Mouse (Mus musculus) hindbrain, postnatal 0 days (tissue): Measurements from ENCODE around the gene Amhr2. TPM values are rescaled to one million over a fixed set of nuclear protein-coding genes. Genes with fewer than 3 reads are reported as not detected.

ENCODE experiments used
- ATAC-seq: fragments of 200-750 bp; cut with Nextera tagmentation; 2 replicates; pipeline ENCODE4 v1.8.0; 2017; ENCODE audit warnings: mild to moderate bottlenecking, moderate TSS enrichment, moderate library complexity
- DNase-seq: peaks from one replicate; pipeline ENCODE4 v3.0.0-alpha.2; 2015; ENCODE audit warnings: low spot score
- H3K27ac ChIP-seq: fragments of 300-500 bp; sonication (generic); 2 replicates; pipeline ENCODE4 v1.5.1; 2014; ENCODE audit warnings: mild to moderate bottlenecking
- H3K27me3 ChIP-seq: fragments of 300-500 bp; sonication (generic); 2 replicates; pipeline ENCODE4 v1.6.1; 2014; ENCODE audit warnings: low read length, mixed read lengths; ENCODE audit not compliant: insufficient read depth
- H3K36me3 ChIP-seq: fragments of 300-500 bp; sonication (generic); 2 replicates; pipeline ENCODE4 v1.6.1; 2014; ENCODE audit warnings: low read length, mixed read lengths; ENCODE audit not compliant: insufficient read depth
- H3K4me1 ChIP-seq: fragments of 300-500 bp; sonication (generic); 2 replicates; pipeline ENCODE4 v1.6.1; 2014; ENCODE audit warnings: antibody characterized with exemption, low read length, mixed read lengths; ENCODE audit not compliant: insufficient read depth
- H3K4me2 ChIP-seq: fragments of 300-500 bp; sonication (generic); 2 replicates; pipeline ENCODE4 v1.6.1; 2014; ENCODE audit warnings: low read depth, mild to moderate bottlenecking, low read length, moderate library complexity, mixed read lengths
- H3K4me3 ChIP-seq: fragments of 300-500 bp; sonication (generic); 2 replicates; pipeline ENCODE4 v1.5.1; 2014; ENCODE audit warnings: low read length
- H3K9ac ChIP-seq: fragments of 300-500 bp; sonication (generic); replicated peaks from 2 replicates; pipeline ENCODE4 v1.6.1; 2014; ENCODE audit warnings: mild to moderate bottlenecking, low read length, moderate library complexity, mixed read lengths
- H3K9me3 ChIP-seq: fragments of 300-500 bp; sonication (generic); 2 replicates; pipeline ENCODE4 v1.6.1; 2016; ENCODE audit warnings: low read length, mixed read lengths
- CTCF ChIP-seq: IDR thresholded peaks from 2 replicates; pipeline ENCODE4 v1.5.1; 2016; ENCODE audit warnings: antibody characterized with exemption, control low read depth, low read depth
- WGBS: fragments of 180-500 bp; shearing (Covaris S2); extraction: QIAGEN DNeasy Blood & Tissue Kit; methylation state at CpG from one replicate; pipeline ENCODE4 v1.1.7; 2014; 5-methylcytosine and 5-hydroxymethylcytosine counted together
- polyA plus RNA-seq: library from polyadenylated mRNA; unstranded; fragments of >200 nt; fragmentation: Nextera tagmentation; extraction: Ambion mirVana; gene quantifications from 2 replicates; pipeline ENCODE4 v1.2.1, GENCODE M21; 2015
- total RNA-seq: library from RNA; depleted of rRNA; stranded (reverse); fragments of >200 nt; gene quantifications from 2 replicates; pipeline ENCODE4 v1.2.3, GENCODE M21; 2014

The Amhr2 gene
- total and polyA plus RNA-seq, 2 experiments from 2014 or later = 0.16 to 0.36 TPM

DNA sequence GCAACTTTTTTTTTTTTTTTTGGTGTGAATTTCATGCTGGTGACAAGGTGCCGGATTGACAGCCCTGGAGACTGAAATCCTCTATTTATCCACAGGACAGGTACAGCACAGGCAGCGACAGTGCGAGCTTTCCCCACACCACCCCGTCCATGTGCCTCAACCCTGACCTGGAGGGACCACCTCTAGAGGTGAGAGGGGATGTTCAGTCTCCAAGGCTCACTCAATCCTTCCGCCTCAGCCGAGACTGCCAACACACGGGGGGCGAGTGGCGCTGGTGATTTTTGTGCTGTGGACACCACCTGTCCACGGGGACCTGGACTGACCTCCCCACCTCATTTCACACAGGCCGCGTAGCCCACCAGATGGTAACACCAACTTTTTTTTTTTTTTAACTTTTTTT lies 40.7 kb downstream of the Amhr2 start:
- DNase-seq (no peak), ATAC-seq (no peak)
- H3K9ac ChIP-seq = no peak overlapping the region
- no peak overlapping the region for H3K27ac ChIP-seq
- no peaks in the 10 kb centered on the region for H3K4me1 ChIP-seq
- H3K27me3 ChIP-seq = no peaks in the 10 kb centered on the region
- H3K36me3 ChIP-seq = peaks cover 61% of the 10 kb centered on the region
- no peak overlapping the region for H3K4me2 ChIP-seq
- 88% methylated on average over 12 of the region's 12 CpGs for WGBS
- TF ChIP-seq CTCF = no peak
- H3K4me3 ChIP-seq = no peak overlapping the region
- no peaks in the 10 kb centered on the region for H3K9me3 ChIP-seq

DNA sequence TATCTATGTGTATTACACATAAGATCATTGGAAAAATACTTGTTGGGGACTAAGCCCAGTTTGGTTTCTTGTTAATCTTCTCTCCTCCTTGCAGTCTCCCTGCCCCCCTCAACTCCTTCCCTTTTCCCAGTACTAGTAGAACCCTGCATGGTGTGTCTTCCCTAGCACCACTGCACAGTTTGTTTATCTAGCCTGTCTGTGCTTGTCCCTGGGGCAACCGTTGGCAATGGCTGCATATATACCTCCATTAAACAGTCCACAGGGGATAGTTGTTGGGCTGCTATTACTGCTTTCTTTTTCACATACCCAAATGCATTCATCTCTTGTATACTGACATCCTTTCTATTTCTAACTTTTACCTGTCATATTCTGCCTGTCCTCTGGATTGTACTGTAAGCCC lies 42.5 kb downstream of the Amhr2 start:
- Histone ChIP-seq H3K4me1 (no peaks in the 10 kb centered on the region), H3K9me3 (no peaks in the 10 kb centered on the region), H3K4me2 (no peak overlapping the region), H3K9ac (no peak overlapping the region), H3K4me3 (no peak overlapping the region), H3K27ac (no peak overlapping the region), H3K27me3 (no peaks in the 10 kb centered on the region), H3K36me3 (peaks cover 67% of the 10 kb centered on the region)
- TF ChIP-seq CTCF = no peak
- ATAC-seq (no peak), DNase-seq (no peak)
- WGBS = 85% methylated on average over 1 of the region's 1 CpGs

DNA sequence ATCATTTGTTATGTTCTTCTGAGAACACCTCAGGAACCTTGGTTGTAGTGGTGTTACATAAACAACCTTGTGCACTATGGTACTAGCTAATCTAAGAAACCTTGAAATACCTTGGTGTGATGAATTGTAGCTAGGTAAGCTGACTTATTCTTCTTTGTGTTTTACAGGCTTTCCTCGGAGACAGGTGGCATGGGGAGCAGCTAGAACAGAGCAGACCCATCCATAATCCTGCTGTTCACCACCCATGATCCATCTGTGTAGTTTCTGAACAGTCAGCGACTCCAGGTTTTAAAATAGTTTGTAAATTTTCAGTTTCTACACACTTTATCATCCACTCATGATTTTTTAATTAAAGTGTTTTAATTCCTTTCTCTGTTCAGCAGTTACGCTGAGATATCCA lies 53.2 kb downstream of the Amhr2 start:
- 87% methylated on average over 3 of the region's 3 CpGs for WGBS
- H3K4me2 ChIP-seq = no peak overlapping the region
- no peak for DNase-seq
- no peaks in the 10 kb centered on the region for H3K4me1 ChIP-seq
- no peak overlapping the region for H3K27ac ChIP-seq
- H3K27me3 ChIP-seq = no peaks in the 10 kb centered on the region
- no peaks in the 10 kb centered on the region for H3K9me3 ChIP-seq
- no peak overlapping the region for H3K9ac ChIP-seq
- H3K4me3 ChIP-seq = no peak overlapping the region
- no peak for ATAC-seq
- H3K36me3 ChIP-seq = peaks cover 66% of the 10 kb centered on the region
- TF ChIP-seq CTCF = no peak

DNA sequence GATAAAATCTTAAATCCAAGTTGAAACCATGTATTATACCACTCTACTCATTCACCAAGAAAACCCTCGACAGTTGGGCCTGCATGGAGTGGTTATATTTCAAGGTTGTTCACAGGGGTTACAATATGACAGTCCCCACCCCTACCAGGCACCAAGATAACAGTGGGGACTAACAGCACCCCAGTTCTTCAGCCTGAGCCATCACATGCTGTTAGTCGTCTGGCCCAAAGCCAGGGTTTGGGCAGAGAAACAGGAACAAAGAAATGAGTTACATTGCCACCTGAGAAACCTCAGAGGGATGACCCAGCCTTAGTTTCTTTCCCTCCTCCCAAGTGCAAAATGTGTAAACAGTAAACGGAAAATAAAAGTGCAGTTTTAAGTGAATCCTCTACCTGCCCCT lies 54.2 kb downstream of the Amhr2 start:
- Histone ChIP-seq H3K4me3 (no peak overlapping the region), H3K27ac (no peak overlapping the region), H3K9me3 (no peaks in the 10 kb centered on the region), H3K4me2 (no peak overlapping the region), H3K9ac (no peak overlapping the region), H3K4me1 (no peaks in the 10 kb centered on the region), H3K27me3 (no peaks in the 10 kb centered on the region), H3K36me3 (peaks cover 66% of the 10 kb centered on the region)
- DNase-seq (no peak), ATAC-seq (no peak)
- no peak for TF ChIP-seq CTCF
- 70% methylated on average over 3 of the region's 3 CpGs for WGBS

DNA sequence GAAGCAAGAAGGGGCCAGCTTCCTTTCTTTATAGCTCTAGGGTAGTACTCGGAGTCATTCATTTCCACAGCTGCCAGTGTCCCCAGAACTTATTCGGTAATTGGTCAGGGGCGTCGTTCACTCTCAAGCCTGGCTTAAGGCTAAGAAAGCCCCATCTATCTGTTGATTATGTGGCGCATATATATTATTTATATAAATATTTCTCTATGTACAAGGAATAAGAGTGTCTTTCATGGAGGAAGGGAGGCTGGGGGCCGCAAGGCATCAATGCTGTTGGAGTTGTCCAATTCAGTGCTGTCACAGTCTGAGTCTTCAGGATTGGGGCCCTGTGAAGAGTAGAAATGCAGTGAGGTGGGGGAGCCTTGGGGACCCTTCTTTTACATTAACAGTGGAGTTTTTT lies 54.7 kb downstream of the Amhr2 start:
- Histone ChIP-seq H3K27me3 (no peaks in the 10 kb centered on the region), H3K4me3 (no peak overlapping the region), H3K27ac (no peak overlapping the region), H3K36me3 (peaks cover 67% of the 10 kb centered on the region), H3K9ac (no peak overlapping the region), H3K9me3 (no peaks in the 10 kb centered on the region), H3K4me2 (no peak overlapping the region), H3K4me1 (no peaks in the 10 kb centered on the region)
- TF ChIP-seq CTCF = no peak
- ATAC-seq (no peak), DNase-seq (no peak)
- WGBS = 85% methylated on average over 6 of the region's 6 CpGs

DNA sequence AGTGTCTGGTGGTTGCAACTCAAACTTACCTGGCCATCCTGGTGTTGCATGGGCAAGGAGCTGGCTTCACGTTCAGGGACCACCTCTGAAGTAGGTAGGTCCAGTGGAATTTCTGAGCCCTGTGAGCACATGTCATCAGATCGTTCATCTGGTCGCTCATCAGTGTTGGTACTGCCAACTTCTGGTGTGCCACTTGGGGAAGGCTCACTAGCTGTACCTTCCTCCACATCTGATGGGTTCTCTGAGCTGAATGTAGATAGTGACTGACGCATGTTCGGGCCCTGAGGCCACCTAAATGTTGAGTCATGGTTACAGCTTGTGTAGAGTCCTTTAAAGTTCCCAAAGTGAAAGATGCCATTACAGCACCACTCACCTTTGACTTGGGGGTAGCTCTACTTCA lies 55.3 kb downstream of the Amhr2 start:
- Histone ChIP-seq H3K9me3 (no peaks in the 10 kb centered on the region), H3K27me3 (no peaks in the 10 kb centered on the region), H3K36me3 (peaks cover 73% of the 10 kb centered on the region), H3K9ac (no peak overlapping the region), H3K4me2 (no peak overlapping the region), H3K4me3 (no peak overlapping the region), H3K4me1 (no peaks in the 10 kb centered on the region), H3K27ac (no peak overlapping the region)
- ATAC-seq = no peak
- no peak for DNase-seq
- no peak for TF ChIP-seq CTCF
- WGBS = 94% methylated on average over 5 of the region's 5 CpGs

DNA sequence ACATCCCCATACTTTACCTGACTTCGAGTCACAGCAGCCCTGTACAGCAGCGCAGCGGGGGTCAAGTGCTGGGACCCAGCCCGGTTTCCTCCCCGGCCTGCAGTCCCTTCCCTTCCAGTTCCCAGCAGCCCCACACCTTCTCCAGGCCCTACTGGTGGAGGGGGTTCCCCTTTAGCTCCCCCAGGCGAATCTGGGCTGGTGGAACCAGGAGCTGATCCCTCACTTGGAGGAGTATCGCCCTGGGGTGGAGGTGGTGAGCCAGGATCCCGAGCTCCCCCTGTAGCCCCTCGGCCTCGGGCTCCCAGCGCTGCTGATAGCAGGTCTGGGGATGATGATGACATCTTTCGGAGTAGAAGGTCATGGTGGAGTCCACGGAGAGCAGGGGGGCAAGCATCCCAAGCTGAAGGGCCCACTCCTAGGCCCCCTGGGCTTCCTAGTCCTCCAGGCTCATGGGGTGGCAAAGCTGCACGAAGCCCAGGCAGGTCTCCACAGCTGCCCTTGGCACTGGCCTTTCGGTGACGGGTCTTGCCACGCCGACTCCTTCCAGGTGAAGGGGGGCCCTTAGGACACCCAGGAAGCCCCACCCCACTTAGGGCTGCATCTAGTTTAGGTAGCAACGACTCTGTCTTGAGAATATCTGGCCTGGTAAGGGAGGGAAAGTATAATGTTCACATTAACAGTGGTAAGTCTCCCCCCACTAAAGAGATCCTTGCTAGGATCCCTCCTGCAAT lies 56.1 kb downstream of the Amhr2 start:
- TF ChIP-seq CTCF = no peak
- H3K9me3 ChIP-seq = no peaks in the 10 kb centered on the region
- WGBS = 91% methylated on average over 19 of the region's 19 CpGs
- DNase-seq (no peak), ATAC-seq (0 out of 2 replicates have a peak, but pooled peaks have one; percentile 19)
- H3K27ac ChIP-seq = no peak overlapping the region
- no peaks in the 10 kb centered on the region for H3K4me1 ChIP-seq
- no peak overlapping the region for H3K9ac ChIP-seq
- peaks cover 81% of the 10 kb centered on the region for H3K36me3 ChIP-seq
- H3K4me3 ChIP-seq = no peak overlapping the region
- H3K27me3 ChIP-seq = no peaks in the 10 kb centered on the region
- no peak overlapping the region for H3K4me2 ChIP-seq
